ENCODE assay signal across 8 mouse cellular contexts in the genomic region with DNA sequence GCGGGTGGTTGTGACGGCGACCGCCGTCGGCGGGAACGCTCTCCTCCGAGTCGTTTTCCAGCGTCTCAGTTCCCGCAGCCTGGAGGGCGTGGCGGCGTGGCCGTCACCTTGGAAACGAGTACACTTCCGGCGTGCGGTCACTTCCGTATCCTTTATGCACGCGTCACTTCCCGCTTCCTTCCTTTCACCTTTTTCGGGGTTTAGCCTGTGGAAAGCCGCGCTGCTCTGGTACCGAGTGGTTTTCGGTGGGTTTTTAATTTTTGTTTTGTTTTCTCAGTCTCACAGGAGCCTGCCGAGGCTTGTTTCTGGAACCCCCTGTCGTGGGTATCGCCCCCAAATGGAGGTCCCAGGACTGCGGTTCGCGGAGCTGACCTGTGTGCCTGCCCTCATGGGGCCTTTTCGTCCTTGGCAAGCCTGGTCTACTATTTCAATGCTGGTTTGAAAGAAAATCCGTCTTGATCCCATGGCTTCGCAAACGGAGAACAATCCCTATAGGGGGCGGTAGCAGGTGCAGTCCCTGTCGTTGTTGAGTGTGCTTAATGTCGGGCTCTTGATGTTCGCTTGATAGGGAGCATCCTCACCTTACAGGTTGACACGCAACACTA. TPM values are rescaled to one million over a fixed set of nuclear protein-coding genes. Genes with fewer than 3 reads are reported as not detected.
DNase-seq lines count a peak whose midpoint lies in the region; ATAC-seq lines count a peak whose summit lies in the region.

A gene (minus strand): TSS at position 122 of the 605 bp plus-strand sequence.

- H3K27me3 ChIP-seq in hindbrain, embryonic 12.5 days, result no peaks in the 10 kb centered on the region; the same call in 1 of the 2 replicates

- no peaks in the 10 kb centered on the region for H3K9me3 ChIP-seq in hindbrain, embryonic 12.5 days (replicated peaks)

- H3K4me1 ChIP-seq in hindbrain, embryonic 12.5 days, result peaks cover 13% of the 10 kb centered on the region

- peak; percentile 94 for DNase-seq in NIH3T3 (ENCODE audit: low read depth)
- peak; percentile 96 for DNase-seq in cerebellum, postnatal 10 days
- DNase-seq in frontal cortex, postnatal 10 days (ENCODE audit: low spot score in 2 of 2), result peak; percentile 83 to 91
- DNase-seq in layer of hippocampus, postnatal 14 days (ENCODE audit: low spot score in 2 of 2), result peak; percentile 88 to 95
- peak; percentile 92 for DNase-seq in lung, postnatal 14 days
- peak; percentile 82 for DNase-seq in retina, adult 2 months (ENCODE audit: low read depth, low spot score)
- peak; percentile 86 to 87 for DNase-seq in thymus, postnatal 36 days

- H3K4me2 ChIP-seq in hindbrain, embryonic 12.5 days (replicated peaks), result peak within 1 kb of the TSS; percentile 87

- H3K4me3 ChIP-seq in hindbrain, embryonic 12.5 days, result peak within 1 kb of the TSS; percentile 64

- ATAC-seq in hindbrain, embryonic 12.5 days (ENCODE audit: low FRiP score), result peak; percentile 99

- peak within 1 kb of the TSS; percentile 60 for H3K27ac ChIP-seq in hindbrain, embryonic 12.5 days

- under 1% methylated on average over 44 of the region's 44 CpGs for WGBS in hindbrain, embryonic 12.5 days

- peaks cover 12% of the 10 kb centered on the region for H3K36me3 ChIP-seq in hindbrain, embryonic 12.5 days

- H3K9ac ChIP-seq in hindbrain, embryonic 12.5 days, result peak within 1 kb of the TSS; percentile 71

RNA-seq across cellular contexts. Expression of the gene that starts here (rescaled TPM):
- 15.2 and 15.7 TPM in 2 replicates for polyA plus RNA-seq in hindbrain, embryonic 12.5 days (2016; fragmentation: Nextera tagmentation; extraction: Ambion mirVana)
- total RNA-seq in layer of hippocampus, postnatal 14 days (2021), result 10 to 100 TPM; 20.4 to 20.8 TPM

Comparison
In these comparisons a context has a peak if more than half of its experiments do, and no peak if none do; other contexts are left out.
1. Peak in every context shown above with its lines: DNase-seq, ATAC-seq, H3K4me3 ChIP-seq and H3K27ac ChIP-seq.